Mouse (Mus musculus) ES-Bruce4 (cell line): ENCODE results near the gene Tenm2.

Source experiments
- EP300 ChIP-seq: IDR thresholded peaks from 2 replicates; pipeline ENCODE4 v1.6.1; 2011; ENCODE audit warnings: low read depth, low read length; ENCODE audit not compliant: insufficient read depth
- POLR2A ChIP-seq: IDR thresholded peaks from one replicate; pipeline ENCODE4 v1.8.1; 2011; ENCODE audit warnings: low read length; ENCODE audit not compliant: insufficient read depth

- TF ChIP-seq POLR2A (no peak), EP300 (no peak)
Observed at GRCm38 (mm10) chr11:36395803-36396710, 839.7 kb downstream of the Tenm2 start.
